Mouse (Mus musculus): ENCODE data around the gene Imp3. TPM values are rescaled to one million over a fixed set of nuclear protein-coding genes. Genes with fewer than 3 reads are reported as not detected.

The Imp3 gene
- polyA plus RNA-seq (2014; fragmentation: Nextera tagmentation; extraction: Ambion mirVana): 60.2 and 67.4 TPM in 2 replicates

- Histone ChIP-seq H3K4me2 (ENCODE audit: low read depth) (peak within 1 kb of the TSS; percentile 91), H3K9ac (ENCODE audit: low read length) (peak within 1 kb of the TSS; percentile 83), H3K4me1 (ENCODE audit: control insufficient read depth, insufficient read depth, low read length) (0 out of 2 replicates have a peak, but pooled peaks cover 4% of the 10 kb centered on the region), H3K36me3 (ENCODE audit: control insufficient read depth, insufficient read depth, low read length) (no peaks in the 10 kb centered on the region), H3K4me3 (ENCODE audit: low read depth, low read length) (peak within 1 kb of the TSS; percentile 78), H3K27me3 (ENCODE audit: control insufficient read depth, insufficient read depth, low read length) (no peaks in the 10 kb centered on the region), H3K9me3 (ENCODE audit: control insufficient read depth, low read length) (no peaks in the 10 kb centered on the region), H3K27ac (ENCODE audit: low read depth, low read length) (peak within 1 kb of the TSS; percentile 62; the same call in 1 of the 2 replicates)
- DNase-seq (ENCODE audit: low spot score) (peak; percentile 90), ATAC-seq (ENCODE audit: insufficient read depth, low FRiP score, low TSS enrichment) (peak; percentile 86)
- under 1% methylated on average over 73 of the region's 73 CpGs for WGBS
Measured at GRCm38 (mm10) chr9:56937223-56938160, at the start of gene Imp3. TSS of gene Imp3 (plus strand) at chr9:56937475.

GRCm38 (mm10) chr9:56887581-56887980 is 49.7 kb upstream of the Imp3 start:
- Histone ChIP-seq H3K9ac (ENCODE audit: low read length) (no peak overlapping the region), H3K4me1 (ENCODE audit: control insufficient read depth, insufficient read depth, low read length) (0 out of 2 replicates have a peak, but pooled peaks cover 2% of the 10 kb centered on the region), H3K36me3 (ENCODE audit: control insufficient read depth, insufficient read depth, low read length) (no peaks in the 10 kb centered on the region; the same call in 1 of the 2 replicates), H3K27me3 (ENCODE audit: control insufficient read depth, insufficient read depth, low read length) (no peaks in the 10 kb centered on the region), H3K9me3 (ENCODE audit: control insufficient read depth, low read length) (no peaks in the 10 kb centered on the region), H3K27ac (ENCODE audit: low read depth, low read length) (no peak overlapping the region), H3K4me2 (ENCODE audit: low read depth) (no peak overlapping the region), H3K4me3 (ENCODE audit: low read depth, low read length) (no peak overlapping the region)
- DNase-seq (ENCODE audit: low spot score) (no peak), ATAC-seq (ENCODE audit: insufficient read depth, low FRiP score, low TSS enrichment) (no peak)
- WGBS: 93% methylated on average over 16 of the region's 16 CpGs

- peak; percentile 37; the same call in 1 of the 2 replicates for ATAC-seq (ENCODE audit: insufficient read depth, low FRiP score, low TSS enrichment)
- no peak overlapping the region for H3K4me3 ChIP-seq (ENCODE audit: low read depth, low read length)
- peak; percentile 68 for DNase-seq (ENCODE audit: low spot score)
- H3K27me3 ChIP-seq (ENCODE audit: control insufficient read depth, insufficient read depth, low read length): 0 out of 2 replicates have a peak, but pooled peaks cover 3% of the 10 kb centered on the region
- H3K36me3 ChIP-seq (ENCODE audit: control insufficient read depth, insufficient read depth, low read length): no peaks in the 10 kb centered on the region; the same call in 1 of the 2 replicates
- H3K4me1 ChIP-seq (ENCODE audit: control insufficient read depth, insufficient read depth, low read length): 0 out of 2 replicates have a peak, but pooled peaks cover 2% of the 10 kb centered on the region
- no peaks in the 10 kb centered on the region for H3K9me3 ChIP-seq (ENCODE audit: control insufficient read depth, low read length)
- no peak overlapping the region; the same call in 1 of the 2 replicates for H3K9ac ChIP-seq (ENCODE audit: low read length)
- WGBS: 5% methylated on average over 14 of the region's 14 CpGs
- no peak overlapping the region for H3K27ac ChIP-seq (ENCODE audit: low read depth, low read length)
- H3K4me2 ChIP-seq (ENCODE audit: low read depth): peak overlapping the region; percentile 41
Measured at GRCm38 (mm10) chr9:56889817-56890216, 47.5 kb upstream of the Imp3 start.

GRCm38 (mm10) chr9:56890522-56891250 is 46.6 kb upstream of the Imp3 start:
- DNase-seq (ENCODE audit: low spot score) (no peak), ATAC-seq (ENCODE audit: insufficient read depth, low FRiP score, low TSS enrichment) (no peak)
- 66% methylated on average over 11 of the region's 11 CpGs for WGBS
- H3K4me2 ChIP-seq (ENCODE audit: low read depth): no peak overlapping the region
- H3K4me3 ChIP-seq (ENCODE audit: low read depth, low read length): no peak overlapping the region
- no peak overlapping the region for H3K9ac ChIP-seq (ENCODE audit: low read length)
- 0 out of 2 replicates have a peak, but pooled peaks cover 3% of the 10 kb centered on the region for H3K27me3 ChIP-seq (ENCODE audit: control insufficient read depth, insufficient read depth, low read length)
- H3K36me3 ChIP-seq (ENCODE audit: control insufficient read depth, insufficient read depth, low read length): no peaks in the 10 kb centered on the region; the same call in 1 of the 2 replicates
- no peak overlapping the region for H3K27ac ChIP-seq (ENCODE audit: low read depth, low read length)
- no peaks in the 10 kb centered on the region for H3K9me3 ChIP-seq (ENCODE audit: control insufficient read depth, low read length)
- 0 out of 2 replicates have a peak, but pooled peaks cover 2% of the 10 kb centered on the region for H3K4me1 ChIP-seq (ENCODE audit: control insufficient read depth, insufficient read depth, low read length)

GRCm38 (mm10) chr9:56891517-56892011 is 45.7 kb upstream of the Imp3 start:
- H3K27me3 ChIP-seq (ENCODE audit: control insufficient read depth, insufficient read depth, low read length): 0 out of 2 replicates have a peak, but pooled peaks cover 3% of the 10 kb centered on the region
- 41% methylated on average over 12 of the region's 12 CpGs for WGBS
- H3K27ac ChIP-seq (ENCODE audit: low read depth, low read length): no peak overlapping the region
- ATAC-seq (ENCODE audit: insufficient read depth, low FRiP score, low TSS enrichment) (0 out of 2 replicates have a peak, but pooled peaks have one; percentile 51), DNase-seq (ENCODE audit: low spot score) (peak; percentile 76)
- H3K9me3 ChIP-seq (ENCODE audit: control insufficient read depth, low read length): no peaks in the 10 kb centered on the region
- 0 out of 2 replicates have a peak, but pooled peaks cover 2% of the 10 kb centered on the region for H3K4me1 ChIP-seq (ENCODE audit: control insufficient read depth, insufficient read depth, low read length)
- H3K36me3 ChIP-seq (ENCODE audit: control insufficient read depth, insufficient read depth, low read length): no peaks in the 10 kb centered on the region; the same call in 1 of the 2 replicates
- H3K4me2 ChIP-seq (ENCODE audit: low read depth): peak overlapping the region; percentile 28; the same call in 1 of the 2 replicates
- no peak overlapping the region for H3K9ac ChIP-seq (ENCODE audit: low read length)
- no peak overlapping the region for H3K4me3 ChIP-seq (ENCODE audit: low read depth, low read length)

- Histone ChIP-seq H3K4me2 (ENCODE audit: low read depth) (no peak overlapping the region), H3K4me1 (ENCODE audit: control insufficient read depth, insufficient read depth, low read length) (0 out of 2 replicates have a peak, but pooled peaks cover 2% of the 10 kb centered on the region), H3K27me3 (ENCODE audit: control insufficient read depth, insufficient read depth, low read length) (0 out of 2 replicates have a peak, but pooled peaks cover 3% of the 10 kb centered on the region), H3K4me3 (ENCODE audit: low read depth, low read length) (no peak overlapping the region), H3K36me3 (ENCODE audit: control insufficient read depth, insufficient read depth, low read length) (no peaks in the 10 kb centered on the region), H3K9me3 (ENCODE audit: control insufficient read depth, low read length) (no peaks in the 10 kb centered on the region), H3K9ac (ENCODE audit: low read length) (no peak overlapping the region), H3K27ac (ENCODE audit: low read depth, low read length) (no peak overlapping the region)
- DNase-seq (ENCODE audit: low spot score) (no peak), ATAC-seq (ENCODE audit: insufficient read depth, low FRiP score, low TSS enrichment) (no peak)
- 92% methylated on average over 10 of the region's 10 CpGs for WGBS
Measured at GRCm38 (mm10) chr9:56892111-56892510, 45.2 kb upstream of the Imp3 start.

- Histone ChIP-seq H3K9me3 (ENCODE audit: control insufficient read depth, low read length) (no peaks in the 10 kb centered on the region), H3K4me3 (ENCODE audit: low read depth, low read length) (no peak overlapping the region), H3K4me1 (ENCODE audit: control insufficient read depth, insufficient read depth, low read length) (0 out of 2 replicates have a peak, but pooled peaks cover 2% of the 10 kb centered on the region), H3K27ac (ENCODE audit: low read depth, low read length) (no peak overlapping the region), H3K27me3 (ENCODE audit: control insufficient read depth, insufficient read depth, low read length) (0 out of 2 replicates have a peak, but pooled peaks cover 3% of the 10 kb centered on the region), H3K9ac (ENCODE audit: low read length) (no peak overlapping the region), H3K36me3 (ENCODE audit: control insufficient read depth, insufficient read depth, low read length) (no peaks in the 10 kb centered on the region), H3K4me2 (ENCODE audit: low read depth) (no peak overlapping the region)
- DNase-seq (ENCODE audit: low spot score): no peak
- WGBS: 67% methylated on average over 8 of the region's 8 CpGs
- no peak for ATAC-seq (ENCODE audit: insufficient read depth, low FRiP score, low TSS enrichment)
Measured at GRCm38 (mm10) chr9:56893313-56893712, 44.0 kb upstream of the Imp3 start.

GRCm38 (mm10) chr9:56894006-56894405 is 43.3 kb upstream of the Imp3 start:
- H3K4me3 ChIP-seq (ENCODE audit: low read depth, low read length): no peak overlapping the region
- 0 out of 2 replicates have a peak, but pooled peaks cover 3% of the 10 kb centered on the region for H3K27me3 ChIP-seq (ENCODE audit: control insufficient read depth, insufficient read depth, low read length)
- no peak overlapping the region for H3K27ac ChIP-seq (ENCODE audit: low read depth, low read length)
- no peaks in the 10 kb centered on the region for H3K9me3 ChIP-seq (ENCODE audit: control insufficient read depth, low read length)
- no peak overlapping the region for H3K4me2 ChIP-seq (ENCODE audit: low read depth)
- H3K4me1 ChIP-seq (ENCODE audit: control insufficient read depth, insufficient read depth, low read length): 0 out of 2 replicates have a peak, but pooled peaks cover 2% of the 10 kb centered on the region
- WGBS: 18% methylated on average over 3 of the region's 3 CpGs
- H3K36me3 ChIP-seq (ENCODE audit: control insufficient read depth, insufficient read depth, low read length): no peaks in the 10 kb centered on the region
- H3K9ac ChIP-seq (ENCODE audit: low read length): no peak overlapping the region
- ATAC-seq (ENCODE audit: insufficient read depth, low FRiP score, low TSS enrichment) (no peak), DNase-seq (ENCODE audit: low spot score) (peak; percentile 50)
